Mouse (Mus musculus) myocyte (in vitro differentiated cells): ENCODE results near the gene Ddx28. TPM values are rescaled to one million over a fixed set of nuclear protein-coding genes. Genes with fewer than 3 reads are reported as not detected.
"Not testable (repeated sequence)": the region's sequence is repeated elsewhere in the genome, so short reads cannot be mapped to it uniquely, and the experiment has no call there.

Experiments
- H3K27me3 ChIP-seq: one replicate; pipeline ENCODE4 v1.6.1; 2011; ENCODE audit not compliant: control insufficient read depth, insufficient read depth, insufficient read length
- H3K36me3 ChIP-seq: one replicate; pipeline ENCODE4 v1.6.1; 2011; ENCODE audit not compliant: control insufficient read depth, insufficient read depth
- H3K4me2 ChIP-seq: one replicate; pipeline ENCODE4 v1.6.1; 2011; ENCODE audit warnings: low read depth, control low read depth
- H3K4me3 ChIP-seq: one replicate; pipeline ENCODE4 v1.5.1; 2011; ENCODE audit warnings: mild to moderate bottlenecking, control low read depth, moderate library complexity
- H3K79me2 ChIP-seq: one replicate; pipeline ENCODE4 v1.6.1; 2011; ENCODE audit not compliant: control insufficient read depth, insufficient read depth
- H3ac ChIP-seq: one replicate; pipeline ENCODE4 v1.6.1; 2011; ENCODE audit not compliant: control insufficient read depth, insufficient read length
- CEBPB ChIP-seq: IDR thresholded peaks from 2 replicates; pipeline ENCODE4 v1.6.1; 2011; ENCODE audit warnings: mild to moderate bottlenecking, moderate library complexity; ENCODE audit not compliant: poor library complexity, insufficient read depth, severe bottlenecking
- E2F4 ChIP-seq: IDR thresholded peaks from one replicate; pipeline ENCODE4 v1.6.1; 2011; ENCODE audit warnings: mild to moderate bottlenecking, control low read depth, moderate library complexity; ENCODE audit not compliant: insufficient read depth
- MAX ChIP-seq: IDR thresholded peaks from one replicate; pipeline ENCODE4 v1.6.1; 2011; ENCODE audit warnings: low read depth, mild to moderate bottlenecking, control low read depth
- MYOD1 ChIP-seq, 3 experiments: IDR thresholded peaks; one replicate each; pipeline ENCODE4 v1.6.1; 2011; ENCODE audit warnings: control low read depth in 2 of 3, low read depth in 2 of 3, mild to moderate bottlenecking in 2 of 3, moderate library complexity in 1 of 3; ENCODE audit not compliant: insufficient read length in 2 of 3, control insufficient read depth in 1 of 3
- MYOG ChIP-seq, 3 experiments: IDR thresholded peaks; one replicate each; pipeline ENCODE4 v1.6.1; 2011; ENCODE audit warnings: control low read depth in 2 of 3, low read depth in 2 of 3, mild to moderate bottlenecking in 2 of 3; ENCODE audit not compliant: insufficient read length in 2 of 3, control insufficient read depth in 1 of 3, insufficient read depth in 1 of 3
- POLR2A ChIP-seq: IDR thresholded peaks from one replicate; pipeline ENCODE4 v1.6.1; 2011; ENCODE audit warnings: low read depth, mild to moderate bottlenecking, control low read depth, moderate library complexity; ENCODE audit not compliant: insufficient read length
- POLR2AphosphoS2 ChIP-seq: IDR thresholded peaks from one replicate; pipeline ENCODE4 v1.6.1; 2011; ENCODE audit warnings: low read depth, control low read depth; ENCODE audit not compliant: insufficient read length
- REST ChIP-seq: IDR thresholded peaks from one replicate; pipeline ENCODE4 v1.6.1; 2011; ENCODE audit warnings: mild to moderate bottlenecking, control low read depth, moderate library complexity; ENCODE audit not compliant: insufficient read depth, insufficient read length
- SRF ChIP-seq: IDR thresholded peaks from one replicate; pipeline ENCODE4 v1.6.1; 2011; ENCODE audit warnings: low read depth; ENCODE audit not compliant: control insufficient read depth, insufficient read length
- TCF12 ChIP-seq: IDR thresholded peaks from one replicate; pipeline ENCODE4 v1.6.1; 2011; ENCODE audit warnings: mild to moderate bottlenecking, control low read depth; ENCODE audit not compliant: poor library complexity, insufficient read depth, severe bottlenecking
- TCF3 ChIP-seq: IDR thresholded peaks from one replicate; pipeline ENCODE4 v1.6.1; 2011; ENCODE audit warnings: low read depth, control low read depth; ENCODE audit not compliant: insufficient read length
- USF1 ChIP-seq: IDR thresholded peaks from one replicate; pipeline ENCODE4 v1.6.1; 2011; ENCODE audit warnings: low read depth, mild to moderate bottlenecking, control low read depth, moderate library complexity
- polyA plus RNA-seq: library from polyadenylated mRNA; unstranded; fragments of >200 nt; fragmentation: generic; extraction: Trizol; gene quantifications from one replicate; pipeline ENCODE4 v1.2.1, GENCODE M21; 2012; ENCODE audit warnings: missing spikeins

Ddx28 gene
- polyA plus RNA-seq, 1 experiment: 20.6 TPM

- no peak overlapping the region for H3K4me2 ChIP-seq
- no peak overlapping the region for H3ac ChIP-seq
- no peak overlapping the region for H3K4me3 ChIP-seq
- no peaks in the 10 kb centered on the region for H3K79me2 ChIP-seq
- H3K36me3 ChIP-seq: no peaks in the 10 kb centered on the region
- peaks cover 9% of the 10 kb centered on the region for H3K27me3 ChIP-seq
- TF ChIP-seq REST (no peak), E2F4 (no peak), TCF3 (no peak), POLR2AphosphoS2 (no peak), MAX (no peak), MYOG (IDR thresholded peaks at IDR 0.05; ENCODE audit: control insufficient read depth in 1 of 3, insufficient read depth in 1 of 3, insufficient read length in 2 of 3, low read depth in 2 of 3) (no peak), CEBPB (no peak)
Measured at GRCm38 (mm10) chr8:105992499-105992898, 19.2 kb downstream of the Ddx28 start.

- peaks cover 9% of the 10 kb centered on the region for H3K27me3 ChIP-seq
- no peaks in the 10 kb centered on the region for H3K79me2 ChIP-seq
- no peaks in the 10 kb centered on the region for H3K36me3 ChIP-seq
- H3K4me3 ChIP-seq: no peak overlapping the region
- peak overlapping the region; percentile 74 for H3K4me2 ChIP-seq
- TF ChIP-seq E2F4: no peak
- no peak for TF ChIP-seq REST
- no peak for TF ChIP-seq MAX
- TF ChIP-seq USF1: no peak
- TF ChIP-seq POLR2AphosphoS2: no peak
- TF ChIP-seq TCF3: no peak
- no peak for TF ChIP-seq SRF
- TF ChIP-seq MYOD1 (IDR thresholded peaks at IDR 0.05; ENCODE audit: control insufficient read depth in 1 of 3, insufficient read length in 2 of 3, low read depth in 2 of 3): no peak
- TF ChIP-seq POLR2A: no peak
- TF ChIP-seq TCF12: no peak
- no peak for TF ChIP-seq MYOG (IDR thresholded peaks at IDR 0.05; ENCODE audit: control insufficient read depth in 1 of 3, insufficient read depth in 1 of 3, insufficient read length in 2 of 3, low read depth in 2 of 3)
- no peak for TF ChIP-seq CEBPB
- no peak overlapping the region for H3ac ChIP-seq
Measured at GRCm38 (mm10) chr8:105991546-105991945, 20.1 kb downstream of the Ddx28 start.

- Histone ChIP-seq H3K4me3 (no peak within 1 kb of the TSS), H3ac (no peak within 1 kb of the TSS), H3K79me2 (no peaks in the 10 kb centered on the region), H3K36me3 (no peaks in the 10 kb centered on the region), H3K27me3 (peaks cover 9% of the 10 kb centered on the region), H3K4me2 (peak within 1 kb of the TSS; percentile 74)
- TF ChIP-seq MAX (no peak), POLR2AphosphoS2 (no peak), TCF3 (no peak), REST (no peak), MYOD1 (IDR thresholded peaks at IDR 0.05; ENCODE audit: control insufficient read depth in 1 of 3, insufficient read length in 2 of 3, low read depth in 2 of 3) (no peak)
Measured at GRCm38 (mm10) chr8:105990856-105991387, 20.8 kb downstream of the Ddx28 start, which contains the start of gene Dus2. Gene Dus2, plus strand, starts transcription at chr8:105991337.

- Histone ChIP-seq H3K4me3 (no peak overlapping the region), H3K36me3 (no peaks in the 10 kb centered on the region), H3K27me3 (peaks cover 17% of the 10 kb centered on the region), H3ac (no peak overlapping the region), H3K4me2 (no peak overlapping the region), H3K79me2 (no peaks in the 10 kb centered on the region)
- TF ChIP-seq MYOG (IDR thresholded peaks at IDR 0.05; ENCODE audit: control insufficient read depth in 1 of 3, insufficient read depth in 1 of 3, insufficient read length in 2 of 3, low read depth in 2 of 3): no peak
- no peak for TF ChIP-seq USF1
- no peak for TF ChIP-seq MYOD1 (IDR thresholded peaks at IDR 0.05; ENCODE audit: control insufficient read depth in 1 of 3, insufficient read length in 2 of 3, low read depth in 2 of 3)
- TF ChIP-seq POLR2AphosphoS2: no peak
- no peak for TF ChIP-seq REST
- no peak for TF ChIP-seq SRF
- TF ChIP-seq TCF12: no peak
- TF ChIP-seq CEBPB: no peak
- no peak for TF ChIP-seq MAX
- TF ChIP-seq POLR2A: no peak
- no peak for TF ChIP-seq TCF3
- no peak for TF ChIP-seq E2F4
Measured at GRCm38 (mm10) chr8:105988546-105988945, 23.1 kb downstream of the Ddx28 start.

GRCm38 (mm10) chr8:105983406-105983805, 28.3 kb downstream of the Ddx28 start:
- not testable (repeated sequence) for H3K79me2 ChIP-seq, H3ac ChIP-seq, H3K4me3 ChIP-seq, H3K36me3 ChIP-seq, H3K4me2 ChIP-seq
- peaks cover 13% of the 10 kb centered on the region for H3K27me3 ChIP-seq
